In genomic region chr7:30331887-30332286, GRCm38 (mm10) we compare ENCODE assay signal across 8 mouse cellular contexts. TPM values are rescaled to one million over a fixed set of nuclear protein-coding genes. Genes with fewer than 3 reads are reported as not detected.
DNase-seq lines count a peak whose midpoint lies in the region; ATAC-seq and TF ChIP-seq lines count a peak whose summit lies in the region.

No protein-coding gene starts in this region.

- peaks cover 42% of the 10 kb centered on the region for H3K27me3 ChIP-seq in embryonic facial prominence, embryonic 10.5 days (replicated peaks; ENCODE audit: low read depth, poor library complexity, severe bottlenecking)
- no peaks in the 10 kb centered on the region for H3K27me3 ChIP-seq in kidney, adult 2 months (replicated peaks; ENCODE audit: control insufficient read depth, insufficient read depth, low read length)
- H3K27me3 ChIP-seq in limb, embryonic 11.5 days (ENCODE audit: control insufficient read depth, insufficient read depth, low read length): no peaks in the 10 kb centered on the region; the same call in 1 of the 2 replicates
- H3K27me3 ChIP-seq in midbrain, embryonic 13.5 days: peaks cover 30% of the 10 kb centered on the region

- ATAC-seq in limb, embryonic 11.5 days (ENCODE audit: insufficient number of reproducible peaks, low FRiP score, low TSS enrichment, low read depth): peak; percentile 73; the same call in 1 of the 2 replicates
- ATAC-seq in midbrain, embryonic 13.5 days: peak; percentile 96

- H3K4me2 ChIP-seq in limb, embryonic 11.5 days (ENCODE audit: low read depth, severe bottlenecking): no peak overlapping the region; the same call in 1 of the 2 replicates
- peak overlapping the region; percentile 48 for H3K4me2 ChIP-seq in midbrain, embryonic 13.5 days (replicated peaks)

- peak; percentile 87 for TF ChIP-seq CTCF in kidney, adult 2 months (conservative IDR thresholded peaks at IDR 0.05; ENCODE audit: insufficient read depth, insufficient read length, low read depth, low read length)

- peaks cover 22% of the 10 kb centered on the region for H3K4me1 ChIP-seq in embryonic facial prominence, embryonic 10.5 days
- 0 out of 2 replicates have a peak, but pooled peaks cover 2% of the 10 kb centered on the region for H3K4me1 ChIP-seq in kidney, adult 2 months (ENCODE audit: control insufficient read depth, insufficient read depth, low read length)
- no peaks in the 10 kb centered on the region for H3K4me1 ChIP-seq in limb, embryonic 11.5 days (ENCODE audit: control insufficient read depth, insufficient read depth, low read length)
- H3K4me1 ChIP-seq in midbrain, embryonic 13.5 days (replicated peaks): peaks cover 21% of the 10 kb centered on the region

- no peaks in the 10 kb centered on the region for H3K36me3 ChIP-seq in embryonic facial prominence, embryonic 10.5 days (replicated peaks)
- no peaks in the 10 kb centered on the region for H3K36me3 ChIP-seq in kidney, adult 2 months (ENCODE audit: control insufficient read depth, insufficient read depth, low read length)
- no peaks in the 10 kb centered on the region for H3K36me3 ChIP-seq in limb, embryonic 11.5 days (ENCODE audit: control insufficient read depth, insufficient read depth, low read length)
- no peaks in the 10 kb centered on the region for H3K36me3 ChIP-seq in midbrain, embryonic 13.5 days

- TF ChIP-seq POLR2A in kidney, adult 2 months (IDR thresholded peaks at IDR 0.05; ENCODE audit: low read depth, low read length): no peak

- no peaks in the 10 kb centered on the region for H3K9me3 ChIP-seq in embryonic facial prominence, embryonic 10.5 days
- H3K9me3 ChIP-seq in limb, embryonic 11.5 days (ENCODE audit: control insufficient read depth, low read length): no peaks in the 10 kb centered on the region
- no peaks in the 10 kb centered on the region for H3K9me3 ChIP-seq in midbrain, embryonic 13.5 days

- peak; percentile 84 to 88 for DNase-seq in B cell, adult 2 months
- peak; percentile 90 for DNase-seq in adrenal gland, postnatal 14 days
- peak; percentile 86 for DNase-seq in embryonic facial prominence, embryonic 10.5 days (ENCODE audit: low spot score)
- DNase-seq in heart, adult 8-10 months (ENCODE audit: low spot score): peak; percentile 53
- DNase-seq in kidney, adult 2 months: peak; percentile 85
- DNase-seq in limb, embryonic 11.5 days (ENCODE audit: low spot score): peak; percentile 81
- DNase-seq in spleen, adult 18-20 months: peak; percentile 49 to 63

- 5% methylated on average over 13 of the region's 13 CpGs for WGBS in embryonic facial prominence, embryonic 10.5 days
- 11% methylated on average over 13 of the region's 13 CpGs for WGBS in kidney, adult 2 months
- 7% methylated on average over 13 of the region's 13 CpGs for WGBS in limb, embryonic 11.5 days
- 4% methylated on average over 13 of the region's 13 CpGs for WGBS in midbrain, embryonic 13.5 days

- H3K4me3 ChIP-seq in embryonic facial prominence, embryonic 10.5 days: peak overlapping the region; percentile 32
- no peak overlapping the region for H3K4me3 ChIP-seq in kidney, adult 2 months (ENCODE audit: insufficient read depth, low read depth, low read length)
- H3K4me3 ChIP-seq in limb, embryonic 11.5 days (ENCODE audit: low read depth, low read length): no peak overlapping the region
- peak overlapping the region; percentile 24 for H3K4me3 ChIP-seq in midbrain, embryonic 13.5 days (replicated peaks)

- H3K27ac ChIP-seq in embryonic facial prominence, embryonic 10.5 days (replicated peaks): no peak overlapping the region
- H3K27ac ChIP-seq in kidney, adult 2 months (ENCODE audit: insufficient read depth, low read depth, low read length): no peak overlapping the region
- H3K27ac ChIP-seq in limb, embryonic 11.5 days (replicated peaks; ENCODE audit: low read depth, low read length): no peak overlapping the region
- H3K27ac ChIP-seq in midbrain, embryonic 13.5 days: peak overlapping the region; percentile 55; the same call in 1 of the 2 replicates

- H3K9ac ChIP-seq in limb, embryonic 11.5 days (ENCODE audit: low read length): no peak overlapping the region
- H3K9ac ChIP-seq in midbrain, embryonic 13.5 days (replicated peaks): no peak overlapping the region

RNA-seq across cellular contexts. Expression of gene Sdhaf1, which starts 8.2 kb away (rescaled TPM):
- total RNA-seq in adrenal gland, postnatal 14 days (2021): 15.0 and 19.6 TPM in 2 replicates
- 17.5 and 17.8 TPM in 2 replicates for polyA plus RNA-seq in embryonic facial prominence, embryonic 10.5 days (2016; fragmentation: Nextera tagmentation; extraction: Ambion mirVana)
- total RNA-seq in heart, adult 8-10 months (2022): 10 to 100 TPM; 14.0 to 16.2 (median 15.1) TPM
- 26.4 and 27.3 TPM in 2 replicates for polyA plus RNA-seq in kidney, adult 2 months (2012; rRNA removed)
- polyA plus RNA-seq in limb, embryonic 11.5 days (2014; fragmentation: Nextera tagmentation; extraction: Ambion mirVana): 21.6 TPM in 2 replicates
- 21.2 and 23.6 TPM in 2 replicates for polyA plus RNA-seq in midbrain, embryonic 13.5 days (2015; fragmentation: Nextera tagmentation; extraction: Ambion mirVana)

RNA-seq across cellular contexts. Expression of gene E130208F15Rik, which starts 10.3 kb away (rescaled TPM):
- total RNA-seq in adrenal gland, postnatal 14 days (2021): 2.2 and 3.6 TPM in 2 replicates
- 2.1 TPM in 2 replicates for polyA plus RNA-seq in embryonic facial prominence, embryonic 10.5 days (2016; fragmentation: Nextera tagmentation; extraction: Ambion mirVana)
- 1 to 10 TPM in 1 of 4 experiments, under 1 TPM in 3; 0.62 to 1.2 (median 0.79) TPM for total RNA-seq in heart, adult 8-10 months (2022)
- polyA plus RNA-seq in kidney, adult 2 months (2012; rRNA removed): 0.42 and 1.1 TPM in 2 replicates
- not detected in 2 replicates for polyA plus RNA-seq in limb, embryonic 11.5 days (2014; fragmentation: Nextera tagmentation; extraction: Ambion mirVana)
- polyA plus RNA-seq in midbrain, embryonic 13.5 days (2015; fragmentation: Nextera tagmentation; extraction: Ambion mirVana): not detected in 2 replicates

RNA-seq across cellular contexts. Expression of gene Syne4, which starts 17.3 kb away (rescaled TPM):
- total RNA-seq in adrenal gland, postnatal 14 days (2021): 23.5 and 30.2 TPM in 2 replicates
- 51.1 and 65.6 TPM in 2 replicates for polyA plus RNA-seq in embryonic facial prominence, embryonic 10.5 days (2016; fragmentation: Nextera tagmentation; extraction: Ambion mirVana)
- 1 to 10 TPM in 1 of 4 experiments, under 1 TPM in 3; 0.46 to 1.9 (median 0.76) TPM for total RNA-seq in heart, adult 8-10 months (2022)
- polyA plus RNA-seq in kidney, adult 2 months (2012; rRNA removed): 162 and 170 TPM in 2 replicates
- polyA plus RNA-seq in limb, embryonic 11.5 days (2014; fragmentation: Nextera tagmentation; extraction: Ambion mirVana): 72.3 and 75.3 TPM in 2 replicates
- 10.8 and 11.7 TPM in 2 replicates for polyA plus RNA-seq in midbrain, embryonic 13.5 days (2015; fragmentation: Nextera tagmentation; extraction: Ambion mirVana)

RNA-seq across cellular contexts. Expression of gene Alkbh6, which starts 23.4 kb away (rescaled TPM):
- total RNA-seq in adrenal gland, postnatal 14 days (2021): 51.4 and 56.3 TPM in 2 replicates
- 95.5 and 97.0 TPM in 2 replicates for polyA plus RNA-seq in embryonic facial prominence, embryonic 10.5 days (2016; fragmentation: Nextera tagmentation; extraction: Ambion mirVana)
- total RNA-seq in heart, adult 8-10 months (2022): 10 to 100 TPM; 28.6 to 34.0 (median 32.5) TPM
- 99.0 and 122 TPM in 2 replicates for polyA plus RNA-seq in kidney, adult 2 months (2012; rRNA removed)
- polyA plus RNA-seq in limb, embryonic 11.5 days (2014; fragmentation: Nextera tagmentation; extraction: Ambion mirVana): 93.7 and 97.6 TPM in 2 replicates
- 128 and 132 TPM in 2 replicates for polyA plus RNA-seq in midbrain, embryonic 13.5 days (2015; fragmentation: Nextera tagmentation; extraction: Ambion mirVana)

RNA-seq across cellular contexts. Expression of gene Lrfn3, which starts 30.7 kb away (rescaled TPM):
- 15.6 and 16.2 TPM in 2 replicates for total RNA-seq in adrenal gland, postnatal 14 days (2021)
- 5.0 and 5.4 TPM in 2 replicates for polyA plus RNA-seq in embryonic facial prominence, embryonic 10.5 days (2016; fragmentation: Nextera tagmentation; extraction: Ambion mirVana)
- total RNA-seq in heart, adult 8-10 months (2022): 1 to 10 TPM; 1.3 to 2.4 (median 1.6) TPM
- polyA plus RNA-seq in kidney, adult 2 months (2012; rRNA removed): 9.6 and 11.6 TPM in 2 replicates
- polyA plus RNA-seq in limb, embryonic 11.5 days (2014; fragmentation: Nextera tagmentation; extraction: Ambion mirVana): 4.9 and 5.0 TPM in 2 replicates
- polyA plus RNA-seq in midbrain, embryonic 13.5 days (2015; fragmentation: Nextera tagmentation; extraction: Ambion mirVana): 11.4 and 13.0 TPM in 2 replicates

Comparison
In these comparisons a context has a peak if more than half of its experiments do, and no peak if none do; other contexts are left out.
1. H3K4me3 ChIP-seq: peak in embryonic facial prominence, embryonic 10.5 days (single experiment) and midbrain, embryonic 13.5 days (single experiment); none in kidney, adult 2 months (single experiment) and limb, embryonic 11.5 days (single experiment).
2. Peak in every context shown above with its lines, with median percentiles within 50 percentile points of each other: DNase-seq.